Mouse (Mus musculus) testis, adult 2 months (tissue): Measurements from ENCODE around the gene Tnip3. TPM values are rescaled to one million over a fixed set of nuclear protein-coding genes. Genes with fewer than 3 reads are reported as not detected.

ENCODE experiments used
- H3K27ac ChIP-seq: fragments of 200-500 bp; 2 replicates; pipeline ENCODE4 v1.5.1; 2012; ENCODE audit warnings: low read depth, low read length; ENCODE audit not compliant: control insufficient read depth, insufficient read depth
- H3K27me3 ChIP-seq: fragments of 200-500 bp; 2 replicates; pipeline ENCODE4 v1.6.1; 2012; ENCODE audit warnings: mild to moderate bottlenecking, low read length, moderate library complexity; ENCODE audit not compliant: control insufficient read depth, insufficient read depth
- H3K36me3 ChIP-seq: fragments of 200-500 bp; 2 replicates; pipeline ENCODE4 v1.6.1; 2012; ENCODE audit warnings: mild to moderate bottlenecking, low read length; ENCODE audit not compliant: control insufficient read depth, insufficient read depth
- H3K4me1 ChIP-seq: fragments of 200-500 bp; 2 replicates; pipeline ENCODE4 v1.6.1; 2012; ENCODE audit warnings: low read length; ENCODE audit not compliant: control insufficient read depth, insufficient read depth
- H3K4me3 ChIP-seq: fragments of 200-500 bp; 2 replicates; pipeline ENCODE4 v1.5.1; 2012; ENCODE audit warnings: low read depth, mild to moderate bottlenecking, low read length, moderate library complexity, mixed read lengths; ENCODE audit not compliant: control insufficient read depth
- CTCF ChIP-seq: fragments of 200-500 bp; IDR thresholded peaks from 2 replicates; pipeline ENCODE4 v1.5.1; 2012; ENCODE audit warnings: low read depth, mild to moderate bottlenecking, inconsistent platforms, low read length, moderate library complexity; ENCODE audit not compliant: control insufficient read depth, insufficient read depth, insufficient replicate concordance
- POLR2A ChIP-seq: fragments of 200-500 bp; IDR thresholded peaks from 2 replicates; pipeline ENCODE4 v1.6.1; 2012; ENCODE audit warnings: low read depth, mild to moderate bottlenecking, inconsistent platforms, low read length, moderate library complexity; ENCODE audit not compliant: control insufficient read depth
- polyA plus RNA-seq: library from polyadenylated mRNA; depleted of rRNA; stranded (reverse); fragments of >200 nt; gene quantifications from 2 replicates; pipeline ENCODE4 v1.2.3, GENCODE M21; 2012

Tnip3 gene
- polyA plus RNA-seq, 1 experiment = not detected

DNA sequence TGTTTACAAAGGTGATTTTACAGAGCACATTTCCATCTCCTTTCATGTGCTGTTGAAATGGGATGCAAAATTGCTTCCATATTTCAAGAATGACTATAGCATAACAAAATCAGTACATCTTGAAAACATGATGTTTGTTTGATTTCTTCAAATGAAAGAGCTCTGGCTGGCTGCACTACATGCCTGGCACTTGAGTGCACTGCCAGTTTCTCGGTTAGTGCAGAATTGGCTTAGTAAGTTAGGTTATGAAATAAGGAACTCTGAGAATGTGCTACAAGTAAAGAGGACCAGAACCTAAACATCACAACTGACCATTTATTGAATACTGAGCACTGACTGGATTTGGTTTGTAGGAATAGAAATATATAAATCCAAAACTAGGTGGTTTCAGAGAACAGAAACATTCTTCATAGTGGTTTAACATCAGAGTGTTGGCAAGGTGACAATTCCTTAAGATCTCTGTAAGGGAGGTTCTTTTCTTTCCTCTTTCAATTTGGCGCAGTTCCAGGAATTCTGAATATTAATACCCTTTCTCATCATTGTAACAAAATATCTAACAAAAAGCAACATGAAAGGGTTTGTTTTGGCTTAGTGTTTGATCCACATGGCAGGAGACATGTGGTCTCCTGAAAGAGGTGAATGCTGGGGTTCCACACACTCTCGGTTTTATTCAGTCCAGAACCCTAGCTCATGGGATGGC is 98.1 kb downstream of the Tnip3 start:
- TF ChIP-seq CTCF (no peak), POLR2A (no peak)
- Histone ChIP-seq H3K27ac (no peak overlapping the region), H3K36me3 (no peaks in the 10 kb centered on the region), H3K4me3 (no peak overlapping the region), H3K4me1 (no peaks in the 10 kb centered on the region), H3K27me3 (no peaks in the 10 kb centered on the region)

- H3K27ac ChIP-seq = no peak overlapping the region
These were observed 105.5 kb downstream of the Tnip3 start for GRCm38 (mm10) chr6:65630578-65630977.

GRCm38 (mm10) chr6:65632184-65632583 is 107.1 kb downstream of the Tnip3 start:
- Histone ChIP-seq H3K27me3 (no peaks in the 10 kb centered on the region), H3K4me3 (no peak overlapping the region), H3K27ac (no peak overlapping the region), H3K4me1 (no peaks in the 10 kb centered on the region), H3K36me3 (no peaks in the 10 kb centered on the region)
- TF ChIP-seq CTCF = no peak
- no peak for TF ChIP-seq POLR2A

More at GRCm38 (mm10) chr6:65630578-65630977, 105.5 kb downstream of the Tnip3 start:
- no peaks in the 10 kb centered on the region for H3K27me3 ChIP-seq
- TF ChIP-seq POLR2A (no peak), CTCF (no peak)
- no peaks in the 10 kb centered on the region for H3K4me1 ChIP-seq
- H3K4me3 ChIP-seq = no peak overlapping the region
- no peaks in the 10 kb centered on the region for H3K36me3 ChIP-seq

DNA sequence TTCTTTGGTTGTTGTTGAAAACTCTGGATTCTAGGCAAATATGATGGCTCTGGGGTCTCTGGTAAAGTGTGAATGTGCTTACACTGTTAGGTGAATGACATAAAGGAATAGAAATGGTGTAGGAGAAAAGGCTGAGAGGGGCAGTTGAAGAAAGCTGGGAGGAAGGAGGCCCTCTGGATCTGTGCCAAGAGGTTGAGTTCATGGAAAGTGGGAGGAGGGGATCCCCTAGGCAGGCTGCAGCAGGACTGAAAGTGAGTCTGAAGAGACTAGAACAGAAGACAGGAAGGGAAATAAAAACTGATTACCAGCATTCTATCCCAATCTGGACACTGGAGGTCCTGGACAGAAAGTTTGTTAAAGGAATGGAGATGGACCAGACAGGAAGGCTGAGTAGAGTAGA is 117.3 kb downstream of the Tnip3 start:
- no peaks in the 10 kb centered on the region for H3K4me1 ChIP-seq
- H3K27ac ChIP-seq = no peak overlapping the region
- no peak overlapping the region for H3K4me3 ChIP-seq
- H3K27me3 ChIP-seq = no peaks in the 10 kb centered on the region
- no peak for TF ChIP-seq POLR2A
- no peak for TF ChIP-seq CTCF
- H3K36me3 ChIP-seq = no peaks in the 10 kb centered on the region

GRCm38 (mm10) chr6:65644110-65644509 is 119.0 kb downstream of the Tnip3 start:
- Histone ChIP-seq H3K27ac (no peak overlapping the region), H3K4me1 (no peaks in the 10 kb centered on the region), H3K36me3 (no peaks in the 10 kb centered on the region), H3K27me3 (no peaks in the 10 kb centered on the region), H3K4me3 (no peak overlapping the region)
- TF ChIP-seq CTCF (no peak), POLR2A (no peak)

DNA sequence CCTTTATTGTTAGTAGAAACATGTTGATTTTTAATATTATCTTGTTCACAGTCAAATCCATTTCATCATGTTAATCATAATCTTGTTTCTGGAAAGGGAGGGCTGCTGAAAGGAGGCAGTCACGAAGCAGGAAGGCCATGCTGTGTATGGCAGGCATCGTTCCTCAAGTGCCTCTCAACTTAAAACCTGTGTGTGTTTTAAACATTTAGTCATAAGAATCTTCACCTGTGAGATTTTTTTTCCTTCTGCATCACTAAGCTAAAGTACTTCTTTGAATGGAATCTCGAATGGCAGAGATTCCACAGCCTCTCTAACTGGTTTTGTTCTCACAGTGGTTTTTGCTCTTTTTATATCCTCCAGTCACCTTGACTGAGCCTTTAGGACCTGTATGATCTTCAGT is 121.3 kb downstream of the Tnip3 start:
- no peaks in the 10 kb centered on the region for H3K27me3 ChIP-seq
- H3K27ac ChIP-seq = no peak overlapping the region
- H3K4me1 ChIP-seq = no peaks in the 10 kb centered on the region
- no peak overlapping the region for H3K4me3 ChIP-seq
- TF ChIP-seq POLR2A (no peak), CTCF (no peak)
- H3K36me3 ChIP-seq = no peaks in the 10 kb centered on the region

DNA sequence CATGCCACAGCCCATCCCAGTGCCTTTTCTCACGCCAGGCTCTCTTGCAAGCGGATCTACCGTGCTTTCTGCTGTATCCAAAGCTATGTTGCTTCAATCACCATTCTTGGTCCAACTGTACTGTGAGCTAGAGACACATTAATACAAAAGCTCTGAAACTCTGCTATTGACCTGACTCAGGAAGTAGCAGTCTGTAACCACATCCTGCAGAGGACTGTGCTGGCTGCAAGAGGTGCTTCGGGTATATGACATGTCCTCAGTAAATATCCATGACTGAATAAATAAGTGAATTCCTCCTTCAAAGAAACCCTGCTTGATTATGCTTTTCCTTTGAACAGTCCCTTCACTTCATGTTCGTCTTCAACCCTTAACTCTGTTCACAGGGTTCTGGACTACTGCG is 122.6 kb downstream of the Tnip3 start:
- TF ChIP-seq POLR2A = no peak
- no peak for TF ChIP-seq CTCF
- Histone ChIP-seq H3K4me1 (no peaks in the 10 kb centered on the region), H3K27ac (no peak overlapping the region), H3K36me3 (no peaks in the 10 kb centered on the region), H3K4me3 (no peak overlapping the region), H3K27me3 (no peaks in the 10 kb centered on the region)

GRCm38 (mm10) chr6:65651376-65651775 is 126.3 kb downstream of the Tnip3 start:
- H3K36me3 ChIP-seq = no peaks in the 10 kb centered on the region
- H3K4me3 ChIP-seq = no peak overlapping the region
- H3K27ac ChIP-seq = no peak overlapping the region
- H3K27me3 ChIP-seq = no peaks in the 10 kb centered on the region
- H3K4me1 ChIP-seq = no peaks in the 10 kb centered on the region
- TF ChIP-seq CTCF = no peak
- no peak for TF ChIP-seq POLR2A
